Mouse (Mus musculus): Measurements from ENCODE around the gene S100a14.

DNA sequence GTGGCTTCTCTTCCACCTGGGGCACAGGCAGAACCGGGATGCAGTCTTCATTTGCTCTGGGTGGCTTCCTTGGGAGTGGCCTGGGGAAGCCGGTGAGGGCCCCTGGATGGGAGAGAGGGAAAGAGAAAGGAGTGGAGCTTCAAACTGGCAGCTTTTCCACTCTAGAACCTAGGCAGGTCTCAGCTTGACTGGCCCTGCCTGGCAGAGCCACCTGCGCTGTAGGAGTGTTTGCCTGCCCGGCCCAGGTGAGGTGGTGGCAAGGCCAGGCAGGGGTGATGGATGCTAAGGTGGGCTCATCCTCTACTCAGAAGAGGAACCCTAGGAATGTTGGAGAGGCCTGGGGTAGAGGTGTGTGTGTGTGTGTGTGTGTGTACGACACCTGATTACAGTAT is 11.2 kb downstream of the S100a14 start:
- TF ChIP-seq CTCF (conservative IDR thresholded peaks at IDR 0.05; ENCODE audit: low read length), result no peak
- no peak for TF ChIP-seq NANOG (IDR thresholded peaks at IDR 0.05; ENCODE audit: borderline replicate concordance, low read length)
